Mouse (Mus musculus): ENCODE measurements around the gene Klf16. TPM values are rescaled to one million over a fixed set of nuclear protein-coding genes. Genes with fewer than 3 reads are reported as not detected.

The Klf16 gene
- polyA plus RNA-seq (2016; fragmentation: Nextera tagmentation; extraction: Ambion mirVana), result 4.8 and 6.1 TPM in 2 replicates

- Histone ChIP-seq H3K4me3 (peak within 1 kb of the TSS; percentile 82), H3K36me3 (peaks cover 3% of the 10 kb centered on the region; the same call in 1 of the 2 replicates), H3K9me3 (replicated peaks) (no peaks in the 10 kb centered on the region), H3K27ac (replicated peaks) (peak within 1 kb of the TSS; percentile 87), H3K4me1 (peaks cover 69% of the 10 kb centered on the region), H3K27me3 (ENCODE audit: low read depth, poor library complexity, severe bottlenecking) (peaks cover 5% of the 10 kb centered on the region; the same call in 1 of the 2 replicates)
- DNase-seq (ENCODE audit: low spot score), result peak; percentile 97
- WGBS, result 1% methylated on average over 78 of the region's 97 CpGs
Measured at GRCm38 (mm10) chr10:80577195-80578130, at the start of gene Klf16. Gene Klf16 (minus strand): TSS chr10:80577321.

- WGBS, result 87% methylated on average over 4 of the region's 4 CpGs
Measured at GRCm38 (mm10) chr10:80625764-80626163, 48.6 kb upstream of the Klf16 start.

GRCm38 (mm10) chr10:80623457-80624191, 46.5 kb upstream of the Klf16 start:
- Histone ChIP-seq H3K4me3 (peak overlapping the region; percentile 92), H3K27me3 (ENCODE audit: low read depth, poor library complexity, severe bottlenecking) (no peaks in the 10 kb centered on the region), H3K36me3 (peaks cover 15% of the 10 kb centered on the region), H3K9me3 (replicated peaks) (no peaks in the 10 kb centered on the region), H3K4me1 (peaks cover 68% of the 10 kb centered on the region), H3K27ac (replicated peaks) (peak overlapping the region; percentile 95)
- 22% methylated on average over 15 of the region's 15 CpGs for WGBS
- DNase-seq (ENCODE audit: low spot score), result peak; percentile 53

More at GRCm38 (mm10) chr10:80625764-80626163, 48.6 kb upstream of the Klf16 start:
- DNase-seq (ENCODE audit: low spot score), result no peak
- no peaks in the 10 kb centered on the region for H3K9me3 ChIP-seq (replicated peaks)
- peaks cover 33% of the 10 kb centered on the region for H3K36me3 ChIP-seq
- H3K27me3 ChIP-seq (ENCODE audit: low read depth, poor library complexity, severe bottlenecking), result no peaks in the 10 kb centered on the region
- no peak overlapping the region for H3K27ac ChIP-seq (replicated peaks)
- peaks cover 63% of the 10 kb centered on the region for H3K4me1 ChIP-seq
- H3K4me3 ChIP-seq, result peak overlapping the region; percentile 3; the same call in 1 of the 2 replicates

- peak; percentile 40 for DNase-seq (ENCODE audit: low spot score)
- H3K4me1 ChIP-seq, result peaks cover 60% of the 10 kb centered on the region
Measured at GRCm38 (mm10) chr10:80622661-80623456, 45.7 kb upstream of the Klf16 start, which contains the start of gene Csnk1g2. Gene Csnk1g2 (plus strand): TSS chr10:80622838.

GRCm38 (mm10) chr10:80621940-80622660, 45.0 kb upstream of the Klf16 start:
- peak; percentile 99 for DNase-seq (ENCODE audit: low spot score)
- peaks cover 12% of the 10 kb centered on the region for H3K36me3 ChIP-seq
- no peaks in the 10 kb centered on the region for H3K9me3 ChIP-seq (replicated peaks)
- H3K4me3 ChIP-seq, result peak overlapping the region; percentile 92
- WGBS, result under 1% methylated on average over 64 of the region's 64 CpGs
- peak overlapping the region; percentile 95 for H3K27ac ChIP-seq (replicated peaks)
- peaks cover 53% of the 10 kb centered on the region for H3K4me1 ChIP-seq
- no peaks in the 10 kb centered on the region for H3K27me3 ChIP-seq (ENCODE audit: low read depth, poor library complexity, severe bottlenecking)

More at GRCm38 (mm10) chr10:80622661-80623456, 45.7 kb upstream of the Klf16 start, which contains the start of gene Csnk1g2:
- peak within 1 kb of the TSS; percentile 95 for H3K27ac ChIP-seq (replicated peaks)
- H3K9me3 ChIP-seq (replicated peaks), result no peaks in the 10 kb centered on the region
- peak within 1 kb of the TSS; percentile 92 for H3K4me3 ChIP-seq
- H3K27me3 ChIP-seq (ENCODE audit: low read depth, poor library complexity, severe bottlenecking), result no peaks in the 10 kb centered on the region
- peaks cover 15% of the 10 kb centered on the region for H3K36me3 ChIP-seq
- under 1% methylated on average over 82 of the region's 85 CpGs for WGBS

- H3K9me3 ChIP-seq (replicated peaks), result no peaks in the 10 kb centered on the region
- 7% methylated on average over 9 of the region's 9 CpGs for WGBS
- H3K4me3 ChIP-seq, result peak overlapping the region; percentile 92
- H3K27ac ChIP-seq (replicated peaks), result peak overlapping the region; percentile 95
- H3K27me3 ChIP-seq (ENCODE audit: low read depth, poor library complexity, severe bottlenecking), result no peaks in the 10 kb centered on the region
- peaks cover 12% of the 10 kb centered on the region for H3K36me3 ChIP-seq
- H3K4me1 ChIP-seq, result peaks cover 53% of the 10 kb centered on the region
- no peak for DNase-seq (ENCODE audit: low spot score)
Measured at GRCm38 (mm10) chr10:80621690-80621939, 44.5 kb upstream of the Klf16 start.

GRCm38 (mm10) chr10:80620796-80621689, 43.9 kb upstream of the Klf16 start:
- Histone ChIP-seq H3K4me1 (peaks cover 50% of the 10 kb centered on the region), H3K4me3 (peak overlapping the region; percentile 92), H3K36me3 (peaks cover 18% of the 10 kb centered on the region), H3K27ac (replicated peaks) (peak overlapping the region; percentile 95), H3K9me3 (replicated peaks) (no peaks in the 10 kb centered on the region), H3K27me3 (ENCODE audit: low read depth, poor library complexity, severe bottlenecking) (no peaks in the 10 kb centered on the region)
- WGBS, result 59% methylated on average over 16 of the region's 16 CpGs
- DNase-seq (ENCODE audit: low spot score), result no peak

GRCm38 (mm10) chr10:80620365-80620764, 43.2 kb upstream of the Klf16 start:
- H3K36me3 ChIP-seq, result peaks cover 18% of the 10 kb centered on the region
- H3K4me1 ChIP-seq, result peaks cover 44% of the 10 kb centered on the region
- WGBS, result 80% methylated on average over 9 of the region's 9 CpGs
- peak overlapping the region; percentile 11; the same call in 1 of the 2 replicates for H3K4me3 ChIP-seq
- no peaks in the 10 kb centered on the region for H3K27me3 ChIP-seq (ENCODE audit: low read depth, poor library complexity, severe bottlenecking)
- no peak overlapping the region for H3K27ac ChIP-seq (replicated peaks)
- H3K9me3 ChIP-seq (replicated peaks), result no peaks in the 10 kb centered on the region
- no peak for DNase-seq (ENCODE audit: low spot score)

GRCm38 (mm10) chr10:80619465-80620244, 42.5 kb upstream of the Klf16 start:
- Histone ChIP-seq H3K27ac (replicated peaks) (no peak overlapping the region; the same call in 1 of the 2 replicates), H3K27me3 (ENCODE audit: low read depth, poor library complexity, severe bottlenecking) (no peaks in the 10 kb centered on the region), H3K9me3 (replicated peaks) (no peaks in the 10 kb centered on the region), H3K4me1 (peaks cover 38% of the 10 kb centered on the region), H3K4me3 (peak overlapping the region; percentile 11), H3K36me3 (peaks cover 23% of the 10 kb centered on the region)
- DNase-seq (ENCODE audit: low spot score), result no peak
- 35% methylated on average over 8 of the region's 8 CpGs for WGBS

- H3K27me3 ChIP-seq (ENCODE audit: low read depth, poor library complexity, severe bottlenecking), result no peaks in the 10 kb centered on the region
- H3K9me3 ChIP-seq (replicated peaks), result no peaks in the 10 kb centered on the region
- no peak for DNase-seq (ENCODE audit: low spot score)
- H3K4me3 ChIP-seq, result no peak overlapping the region
- peaks cover 24% of the 10 kb centered on the region for H3K4me1 ChIP-seq
- WGBS, result 80% methylated on average over 9 of the region's 9 CpGs
- H3K27ac ChIP-seq (replicated peaks), result no peak overlapping the region
- peaks cover 33% of the 10 kb centered on the region for H3K36me3 ChIP-seq
Measured at GRCm38 (mm10) chr10:80618181-80618580, 41.1 kb upstream of the Klf16 start.

Data from midbrain, embryonic 10.5 days (tissue).